In genomic region chr19:46418051-46418450, GRCm38 (mm10) we compare ENCODE assay signal across 17 mouse cellular contexts.
"Had no signal": no experiment of that assay in that cellular context is flagged by ENCODE, and none has a peak within 500 bp of the region (broad histone marks: within the 10 kb centered on the region; RNA-seq: fewer than 3 reads in every experiment).

No protein-coding gene starts in this region.

- H3K27me3 ChIP-seq: liver, embryonic 13.5 days; megakaryocyte, embryonic 14.5 days; midbrain, embryonic 13.5 days; stomach, embryonic 15.5 days had no signal

- DNase-seq: kidney, adult 18-20 months; kidney, adult 9 months; kidney, postnatal 14 days; kidney, postnatal 4 days; left cerebral cortex, postnatal 4 days; liver, embryonic 13.5 days; lung, embryonic 14.5 days; lung, postnatal 10 days; lung, postnatal 36 days; right cerebral cortex, postnatal 14 days; spleen, adult 18-20 months; thymus, postnatal 25 days had no signal

- H3K36me3 ChIP-seq: liver, embryonic 13.5 days; midbrain, embryonic 13.5 days; stomach, embryonic 15.5 days had no signal

- H3K4me2 ChIP-seq: liver, embryonic 13.5 days; lung, embryonic 14.5 days; midbrain, embryonic 13.5 days; stomach, embryonic 15.5 days had no signal

- H3K27ac ChIP-seq: liver, embryonic 13.5 days; midbrain, embryonic 10.5 days; midbrain, embryonic 13.5 days; stomach, embryonic 15.5 days had no signal

- ATAC-seq: midbrain, embryonic 13.5 days; midbrain, embryonic 16.5 days had no signal

- H3K9ac ChIP-seq: liver, embryonic 13.5 days; lung, embryonic 14.5 days; midbrain, embryonic 13.5 days; stomach, embryonic 15.5 days had no signal

- H3K9me3 ChIP-seq: liver, embryonic 13.5 days; megakaryocyte, embryonic 14.5 days; midbrain, embryonic 10.5 days; midbrain, embryonic 13.5 days; stomach, embryonic 15.5 days had no signal

- H3K4me3 ChIP-seq: liver, embryonic 13.5 days; megakaryocyte, embryonic 14.5 days; midbrain, embryonic 10.5 days; midbrain, embryonic 13.5 days; stomach, embryonic 15.5 days had no signal
